Mouse (Mus musculus) forebrain, embryonic 12.5 days (tissue): ENCODE results near the gene Supt4a. TPM values are rescaled to one million over a fixed set of nuclear protein-coding genes. Genes with fewer than 3 reads are reported as not detected.
A peak's percentile ranks its signal among the peaks of the same experiment; 100 is the strongest.

Source experiments
- ATAC-seq: fragments of 200-750 bp; cut with Nextera tagmentation; 2 replicates; pipeline ENCODE4 v1.8.0; 2017; ENCODE audit warnings: moderate TSS enrichment; ENCODE audit not compliant: low FRiP score
- H3K27ac ChIP-seq: fragments of 300-500 bp; sonication (generic); 2 replicates; pipeline ENCODE4 v1.5.1; 2016; ENCODE audit warnings: mild to moderate bottlenecking
- H3K27me3 ChIP-seq: fragments of 300-500 bp; sonication (generic); 2 replicates; pipeline ENCODE4 v1.6.1; 2016; ENCODE audit warnings: mild to moderate bottlenecking
- H3K36me3 ChIP-seq: fragments of 300-500 bp; sonication (generic); replicated peaks from 2 replicates; pipeline ENCODE4 v1.6.1; 2016; ENCODE audit warnings: mild to moderate bottlenecking
- H3K4me1 ChIP-seq: fragments of 300-500 bp; sonication (generic); 2 replicates; pipeline ENCODE4 v1.6.1; 2016
- H3K4me2 ChIP-seq: fragments of 300-500 bp; sonication (generic); 2 replicates; pipeline ENCODE4 v1.6.1; 2016; ENCODE audit warnings: mild to moderate bottlenecking, moderate library complexity
- H3K4me3 ChIP-seq: fragments of 300-500 bp; sonication (generic); replicated peaks from 2 replicates; pipeline ENCODE4 v1.5.1; 2016; ENCODE audit warnings: mild to moderate bottlenecking
- H3K9ac ChIP-seq: fragments of 300-500 bp; sonication (generic); 2 replicates; pipeline ENCODE4 v1.6.1; 2016; ENCODE audit warnings: mild to moderate bottlenecking
- H3K9me3 ChIP-seq: fragments of 300-500 bp; sonication (generic); 2 replicates; pipeline ENCODE4 v1.6.1; 2016
- WGBS: fragments of 180-500 bp; shearing (Covaris S2); methylation state at CpG from one replicate; pipeline ENCODE4 v1.1.7; 2016; 5-methylcytosine and 5-hydroxymethylcytosine counted together
- polyA plus RNA-seq: library from polyadenylated mRNA; unstranded; fragments of >200 nt; fragmentation: Nextera tagmentation; extraction: Ambion mirVana; gene quantifications from 2 replicates; pipeline ENCODE4 v1.2.1, GENCODE M21; 2016

Gene Supt4a
- polyA plus RNA-seq, 1 experiment from 2014 or later, result 137 TPM

DNA sequence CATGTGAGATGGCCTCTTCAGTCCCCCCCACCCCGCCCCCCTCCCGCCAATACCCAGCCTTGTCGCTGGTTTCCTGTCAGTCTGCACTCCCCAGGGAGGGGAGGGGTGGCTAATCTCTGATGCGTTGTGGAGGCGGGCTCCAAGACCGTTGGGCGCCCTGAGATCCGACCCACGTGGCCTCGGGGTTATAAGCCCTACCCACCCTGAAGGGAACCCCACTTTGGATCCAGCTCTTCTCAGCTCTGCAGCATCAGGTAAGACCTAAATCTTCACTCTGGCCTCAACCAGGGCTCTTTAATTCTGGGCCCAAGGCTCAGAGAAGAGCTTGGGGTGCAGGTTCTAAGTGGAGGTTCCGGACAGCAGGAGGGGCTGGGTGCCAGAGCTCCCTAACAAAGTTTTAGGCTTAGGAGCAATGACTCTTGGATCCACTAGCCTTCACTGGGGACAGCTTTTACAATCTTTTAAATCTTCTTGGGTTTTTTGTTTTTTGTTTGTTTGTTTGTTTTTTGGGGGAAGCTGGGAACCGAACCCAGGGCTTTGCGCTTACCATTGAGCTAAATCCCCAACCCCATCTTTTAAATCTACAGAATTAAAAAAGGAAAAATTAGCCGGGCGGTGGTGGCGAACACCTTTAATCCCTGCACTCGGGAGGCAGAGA, 18.1 kb downstream of the Supt4a start:
- no peak for ATAC-seq
- no peaks in the 10 kb centered on the region for H3K36me3 ChIP-seq
- H3K4me2 ChIP-seq, result no peak overlapping the region
- H3K27ac ChIP-seq, result no peak overlapping the region
- peaks cover 11% of the 10 kb centered on the region for H3K27me3 ChIP-seq
- peaks cover 10% of the 10 kb centered on the region for H3K4me1 ChIP-seq
- no peak overlapping the region for H3K4me3 ChIP-seq
- no peak overlapping the region for H3K9ac ChIP-seq
- no peaks in the 10 kb centered on the region for H3K9me3 ChIP-seq
- 70% methylated on average over 17 of the region's 17 CpGs for WGBS

DNA sequence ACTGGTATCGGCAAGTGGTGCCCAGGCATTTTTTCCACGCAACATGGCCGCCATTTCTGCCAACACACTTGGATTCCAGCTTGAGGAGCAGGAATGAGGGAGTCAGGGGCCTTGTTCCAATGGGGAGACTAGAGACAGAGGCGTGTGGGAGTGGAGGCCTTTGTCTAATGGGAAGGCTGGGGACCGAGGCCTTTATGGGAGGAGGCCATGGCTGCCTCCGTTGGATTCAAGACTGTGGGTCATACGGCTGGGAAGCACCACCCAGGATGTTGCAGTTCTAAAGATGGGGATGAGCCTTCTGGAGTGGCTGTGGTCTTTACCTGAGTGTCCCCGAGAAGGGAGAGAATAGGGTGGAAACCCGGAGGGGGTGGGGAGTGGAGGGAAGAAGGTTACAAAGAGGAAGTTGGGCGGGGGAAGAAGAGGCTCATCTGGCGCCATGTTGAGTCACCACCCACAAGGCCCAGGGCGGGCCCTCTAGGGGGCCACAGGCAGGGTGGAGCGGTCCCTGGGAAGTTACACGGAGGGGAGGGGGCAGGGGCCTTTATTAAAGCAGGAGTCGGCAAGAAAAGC, 19.0 kb downstream of the Supt4a start:
- Histone ChIP-seq H3K4me1 (peaks cover 18% of the 10 kb centered on the region), H3K4me2 (no peak overlapping the region), H3K36me3 (no peaks in the 10 kb centered on the region), H3K9ac (no peak overlapping the region), H3K9me3 (no peaks in the 10 kb centered on the region), H3K4me3 (no peak overlapping the region), H3K27ac (no peak overlapping the region), H3K27me3 (peaks cover 19% of the 10 kb centered on the region)
- WGBS, result 91% methylated on average over 15 of the region's 15 CpGs
- ATAC-seq, result no peak

DNA sequence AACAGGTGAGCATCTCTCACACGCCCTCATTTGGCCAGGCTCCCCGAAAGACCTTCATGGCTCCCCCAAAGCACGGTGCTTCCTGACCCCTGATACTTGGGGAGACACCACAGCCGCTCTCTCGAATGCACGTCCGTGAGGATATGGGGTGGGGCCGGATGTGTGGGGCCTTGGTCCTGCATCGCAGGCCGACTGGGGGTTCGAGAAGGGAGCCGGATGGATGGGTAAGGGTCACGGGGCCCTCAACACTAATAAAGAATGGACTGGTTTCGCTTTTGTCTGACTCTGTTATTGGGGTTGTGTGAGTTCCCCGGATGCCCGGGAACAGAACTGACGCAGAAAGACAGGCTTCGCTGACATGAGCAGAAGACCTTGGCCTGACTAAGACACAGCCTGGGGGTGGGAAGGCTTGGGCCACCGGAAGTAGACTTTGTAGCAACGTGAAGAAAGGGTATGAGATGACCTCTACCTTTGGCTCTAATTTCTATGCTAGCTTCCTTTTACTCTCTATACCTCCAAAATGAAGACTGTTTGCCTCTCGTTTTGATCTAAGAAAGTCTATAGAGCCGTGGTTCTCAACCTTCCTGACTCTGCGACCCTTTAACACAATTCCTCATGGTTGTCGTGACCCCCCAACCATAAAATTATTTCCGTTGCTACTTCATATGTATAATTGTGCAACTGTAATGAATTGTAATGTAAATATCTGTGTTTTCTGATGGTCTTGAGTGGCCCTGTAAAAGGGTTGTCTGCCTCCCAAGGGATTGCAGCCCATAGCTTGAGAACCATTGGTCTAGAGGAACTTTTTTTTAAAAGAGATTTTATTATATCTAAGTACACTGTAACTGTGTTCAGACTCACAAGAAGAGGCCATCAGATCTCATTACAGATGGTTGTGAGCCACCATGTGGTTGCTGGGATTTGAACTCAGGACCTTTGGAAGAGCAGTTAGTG, 19.9 kb downstream of the Supt4a start:
- no peaks in the 10 kb centered on the region for H3K9me3 ChIP-seq
- no peak for ATAC-seq
- peaks cover 26% of the 10 kb centered on the region for H3K4me1 ChIP-seq
- no peak overlapping the region for H3K4me2 ChIP-seq
- H3K9ac ChIP-seq, result no peak overlapping the region
- H3K36me3 ChIP-seq, result no peaks in the 10 kb centered on the region
- no peak overlapping the region for H3K4me3 ChIP-seq
- no peak overlapping the region for H3K27ac ChIP-seq
- H3K27me3 ChIP-seq, result peaks cover 28% of the 10 kb centered on the region
- 89% methylated on average over 25 of the region's 25 CpGs for WGBS

DNA sequence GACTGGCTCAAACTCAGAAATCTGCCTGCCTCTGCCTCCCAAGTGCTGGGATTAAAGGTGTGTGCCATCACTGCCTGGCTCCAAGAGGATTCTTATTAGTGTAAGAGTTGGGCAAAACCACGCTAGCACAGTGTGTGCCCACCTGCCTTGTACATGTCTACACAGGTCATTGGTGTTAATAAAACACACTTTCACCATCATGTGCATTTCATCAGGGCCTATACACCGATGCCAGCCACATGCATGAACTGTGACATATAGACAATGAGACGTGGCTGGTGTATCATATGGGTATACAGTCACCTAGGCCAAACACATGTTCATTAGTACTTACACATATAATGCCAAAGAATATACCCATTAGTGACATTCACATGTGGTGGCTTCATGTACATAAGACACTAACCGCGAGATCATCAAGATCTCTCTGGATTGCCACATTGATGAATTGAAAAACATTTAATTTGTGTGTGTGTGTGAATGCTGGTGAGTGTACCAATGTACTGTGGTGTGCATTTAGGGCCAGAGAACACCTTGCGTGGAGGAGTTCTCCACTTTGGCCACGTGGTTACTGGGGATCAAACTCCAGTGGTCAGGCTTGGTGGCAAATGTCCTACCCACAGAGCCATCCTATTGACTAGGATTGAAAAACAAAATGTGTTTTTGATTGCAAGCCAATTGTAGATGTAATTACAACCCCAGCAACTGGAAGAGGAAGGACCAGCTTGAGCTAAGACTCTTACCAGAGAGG, 21.0 kb downstream of the Supt4a start:
- no peak overlapping the region for H3K27ac ChIP-seq
- H3K9ac ChIP-seq, result no peak overlapping the region
- no peaks in the 10 kb centered on the region for H3K36me3 ChIP-seq
- WGBS, result 83% methylated on average over 7 of the region's 7 CpGs
- no peak for ATAC-seq
- H3K9me3 ChIP-seq, result no peaks in the 10 kb centered on the region
- H3K4me3 ChIP-seq, result no peak overlapping the region
- peaks cover 39% of the 10 kb centered on the region for H3K27me3 ChIP-seq
- peaks cover 36% of the 10 kb centered on the region for H3K4me1 ChIP-seq
- no peak overlapping the region for H3K4me2 ChIP-seq

DNA sequence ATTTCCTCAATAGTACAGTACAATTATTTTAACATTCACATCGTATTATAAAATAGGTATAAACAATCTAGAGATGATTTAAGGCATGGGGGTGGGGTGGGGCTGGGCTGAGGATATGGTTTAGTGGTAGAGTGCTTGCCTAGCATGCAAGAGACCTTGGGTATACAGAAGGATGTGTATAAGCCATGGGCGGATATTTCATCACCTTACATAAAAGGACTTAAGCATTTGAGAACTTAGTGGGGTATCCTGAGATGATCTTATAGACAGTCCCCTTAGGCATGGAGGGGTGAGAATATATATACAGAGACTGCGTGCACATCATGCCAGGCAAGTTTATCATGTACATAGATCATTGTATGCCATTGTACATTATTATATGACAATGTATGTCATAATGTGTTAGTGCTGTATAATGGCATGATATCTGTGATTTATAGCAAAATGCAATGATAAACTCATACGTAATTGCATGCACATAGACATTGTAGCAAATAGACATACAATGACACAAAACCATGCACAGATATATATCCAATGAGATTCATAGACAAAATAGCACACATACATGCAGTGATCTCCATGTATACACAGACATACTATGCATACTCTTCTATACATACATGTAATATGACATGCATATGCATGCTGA, 21.7 kb downstream of the Supt4a start:
- no peak for ATAC-seq
- Histone ChIP-seq H3K9me3 (no peaks in the 10 kb centered on the region), H3K4me1 (peaks cover 44% of the 10 kb centered on the region), H3K27ac (no peak overlapping the region), H3K27me3 (peaks cover 42% of the 10 kb centered on the region), H3K36me3 (no peaks in the 10 kb centered on the region), H3K4me2 (no peak overlapping the region), H3K9ac (no peak overlapping the region), H3K4me3 (no peak overlapping the region)
- WGBS, result 82% methylated on average over 4 of the region's 4 CpGs

DNA sequence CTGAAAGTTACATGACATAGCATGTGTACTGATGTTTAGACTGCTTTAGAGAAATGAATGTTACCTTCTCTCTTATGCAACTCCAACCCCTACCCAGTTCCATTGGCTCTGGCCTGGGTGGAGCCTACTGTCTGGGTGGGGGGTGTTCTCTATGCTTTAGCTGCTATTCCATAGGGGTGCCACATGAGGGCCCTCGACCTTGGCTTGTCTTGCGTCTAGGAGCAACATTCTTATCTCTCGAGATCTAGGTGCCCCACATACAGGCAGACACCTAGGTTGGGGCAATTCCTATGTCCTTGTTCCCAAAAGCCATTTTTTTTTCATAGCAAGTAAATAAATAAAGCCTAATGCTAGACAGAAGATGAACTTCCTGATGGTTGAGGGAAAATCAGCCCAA, 22.3 kb downstream of the Supt4a start:
- H3K4me3 ChIP-seq, result no peak overlapping the region

DNA sequence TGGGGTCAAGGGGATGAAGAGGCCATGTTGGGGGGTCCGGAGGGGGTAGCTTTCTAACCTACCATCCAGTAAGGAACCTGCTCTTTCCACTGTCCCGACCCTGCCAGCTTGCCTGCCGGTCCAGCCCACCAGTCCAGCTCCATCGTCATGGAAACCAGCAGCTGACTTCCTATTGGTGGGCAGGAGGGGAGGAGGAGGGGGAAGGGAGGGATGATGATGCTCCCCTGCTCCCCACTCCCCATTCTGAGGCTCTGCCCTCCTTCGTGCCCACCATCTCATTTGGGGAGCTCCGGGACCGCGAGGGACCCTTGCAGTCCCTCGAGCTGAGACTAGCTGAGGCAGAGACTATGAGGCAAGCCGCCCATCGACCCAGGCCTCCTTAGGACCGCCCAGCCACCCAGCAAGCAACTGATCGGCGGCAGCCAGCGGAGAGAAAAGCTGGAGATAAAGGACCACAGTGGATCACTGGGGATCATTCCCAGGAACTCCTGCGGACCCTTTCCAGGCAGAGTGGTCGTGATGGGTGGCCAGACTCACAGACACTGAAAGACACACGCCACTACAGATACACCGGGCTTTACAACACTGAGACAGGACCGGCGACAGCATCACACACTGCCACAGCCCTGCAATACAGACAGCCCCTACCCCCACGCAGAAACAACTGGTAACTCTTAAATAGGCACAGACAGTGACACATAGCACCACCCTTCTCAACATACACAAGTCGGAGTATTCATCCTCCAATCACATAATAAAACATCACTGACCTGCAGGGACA, 23.1 kb downstream of the Supt4a start, which contains the start of gene Tspoap1:
Tspoap1 (plus strand) TSS at position 241 of the 781 bp plus-strand sequence.
- Histone ChIP-seq H3K27me3 (peaks cover 52% of the 10 kb centered on the region), H3K36me3 (no peaks in the 10 kb centered on the region), H3K4me1 (peaks cover 57% of the 10 kb centered on the region), H3K27ac (peak within 1 kb of the TSS; percentile 63), H3K9me3 (no peaks in the 10 kb centered on the region), H3K9ac (peak within 1 kb of the TSS; percentile 52), H3K4me3 (peak within 1 kb of the TSS; percentile 67), H3K4me2 (peak within 1 kb of the TSS; percentile 98)
- WGBS, result 5% methylated on average over 23 of the region's 23 CpGs
- ATAC-seq, result peak; percentile 81

More for the DNA sequence above, 22.3 kb downstream of the Supt4a start:
- H3K9me3 ChIP-seq, result no peaks in the 10 kb centered on the region
- no peaks in the 10 kb centered on the region for H3K36me3 ChIP-seq
- 11% methylated on average over 3 of the region's 3 CpGs for WGBS
- no peak overlapping the region for H3K9ac ChIP-seq
- peak overlapping the region; percentile 63; the same call in 1 of the 2 replicates for H3K27ac ChIP-seq
- peaks cover 48% of the 10 kb centered on the region for H3K4me1 ChIP-seq
- H3K4me2 ChIP-seq, result peak overlapping the region; percentile 98; the same call in 1 of the 2 replicates
- ATAC-seq, result no peak
- peaks cover 43% of the 10 kb centered on the region for H3K27me3 ChIP-seq

- Histone ChIP-seq H3K36me3 (no peaks in the 10 kb centered on the region), H3K4me1 (peaks cover 59% of the 10 kb centered on the region), H3K4me3 (peak overlapping the region; percentile 67), H3K9ac (peak overlapping the region; percentile 52), H3K27ac (no peak overlapping the region), H3K4me2 (peak overlapping the region; percentile 98), H3K9me3 (no peaks in the 10 kb centered on the region), H3K27me3 (peaks cover 59% of the 10 kb centered on the region)
- no peak for ATAC-seq
- 60% methylated on average over 11 of the region's 11 CpGs for WGBS
These were observed 23.9 kb downstream of the Supt4a start for GRCm38 (mm10) chr11:87761181-87761721.

- H3K27me3 ChIP-seq, result peaks cover 60% of the 10 kb centered on the region
These were observed 24.7 kb downstream of the Supt4a start for GRCm38 (mm10) chr11:87761806-87762701.

More at GRCm38 (mm10) chr11:87761806-87762701, 24.7 kb downstream of the Supt4a start:
- no peak for ATAC-seq
- 79% methylated on average over 14 of the region's 14 CpGs for WGBS
- Histone ChIP-seq H3K4me2 (peak overlapping the region; percentile 98), H3K4me3 (peak overlapping the region; percentile 67), H3K36me3 (no peaks in the 10 kb centered on the region), H3K9me3 (no peaks in the 10 kb centered on the region), H3K9ac (peak overlapping the region; percentile 82), H3K27ac (0 out of 2 replicates have a peak overlapping the region, but pooled peaks have one; percentile 47), H3K4me1 (peaks cover 59% of the 10 kb centered on the region)
